Mouse (Mus musculus): ENCODE measurements around the gene Card19.

DNA sequence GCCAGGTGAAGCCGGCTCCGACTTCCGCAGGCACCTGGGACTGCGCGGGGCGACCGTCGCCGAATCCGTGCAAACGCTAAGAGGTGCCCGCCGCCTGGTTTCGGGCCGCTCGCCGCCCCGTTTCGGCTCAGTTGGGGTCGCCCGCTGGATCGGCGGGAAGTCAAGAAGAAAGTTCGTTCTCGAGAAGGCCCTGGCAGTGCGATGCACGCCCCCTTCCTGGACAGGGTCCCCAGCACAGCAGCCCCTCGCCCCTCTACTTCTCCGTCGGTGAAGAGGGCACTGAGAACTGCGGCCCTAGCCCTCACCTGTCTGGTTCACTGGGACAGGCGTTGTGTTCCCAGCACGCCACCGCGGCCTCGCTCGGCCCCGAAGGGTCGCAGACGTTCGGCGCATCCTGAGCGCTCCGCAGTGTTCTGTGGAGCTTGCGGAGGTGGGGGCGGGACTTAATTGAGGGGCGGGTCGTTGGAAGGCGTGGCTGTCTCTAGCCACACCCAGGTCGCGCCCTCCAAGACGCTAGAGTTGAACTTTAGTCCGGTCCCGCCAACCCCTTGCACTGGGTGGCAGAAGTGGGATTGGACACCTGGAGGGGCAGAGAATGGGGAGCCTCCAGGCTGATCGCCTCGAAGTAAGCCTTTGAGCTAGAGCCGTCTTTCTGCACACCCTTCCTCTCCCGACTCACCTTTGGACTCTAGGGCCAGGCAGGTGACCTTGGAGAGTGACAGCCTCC is 32.1 kb upstream of the Card19 start:
- TF ChIP-seq CTCF (conservative IDR thresholded peaks at IDR 0.05; ENCODE audit: insufficient read depth, insufficient read length, low read depth, low read length) (no peak), POLR2A (IDR thresholded peaks at IDR 0.05; ENCODE audit: low read depth, low read length) (peak; percentile 77)

All from kidney, adult 2 months (tissue).